Mouse (Mus musculus) c-Kit-negative CD71-positive TER-119-positive erythroid progenitor cells, embryonic 14.5 days (primary cell): ENCODE measurements around the gene Shroom3.

Source experiments
- DNase-seq: peaks from one replicate; pipeline ENCODE4 v3.0.0-alpha.2; 2013; ENCODE audit warnings: low read depth, low spot score

Shroom3 gene

DNA sequence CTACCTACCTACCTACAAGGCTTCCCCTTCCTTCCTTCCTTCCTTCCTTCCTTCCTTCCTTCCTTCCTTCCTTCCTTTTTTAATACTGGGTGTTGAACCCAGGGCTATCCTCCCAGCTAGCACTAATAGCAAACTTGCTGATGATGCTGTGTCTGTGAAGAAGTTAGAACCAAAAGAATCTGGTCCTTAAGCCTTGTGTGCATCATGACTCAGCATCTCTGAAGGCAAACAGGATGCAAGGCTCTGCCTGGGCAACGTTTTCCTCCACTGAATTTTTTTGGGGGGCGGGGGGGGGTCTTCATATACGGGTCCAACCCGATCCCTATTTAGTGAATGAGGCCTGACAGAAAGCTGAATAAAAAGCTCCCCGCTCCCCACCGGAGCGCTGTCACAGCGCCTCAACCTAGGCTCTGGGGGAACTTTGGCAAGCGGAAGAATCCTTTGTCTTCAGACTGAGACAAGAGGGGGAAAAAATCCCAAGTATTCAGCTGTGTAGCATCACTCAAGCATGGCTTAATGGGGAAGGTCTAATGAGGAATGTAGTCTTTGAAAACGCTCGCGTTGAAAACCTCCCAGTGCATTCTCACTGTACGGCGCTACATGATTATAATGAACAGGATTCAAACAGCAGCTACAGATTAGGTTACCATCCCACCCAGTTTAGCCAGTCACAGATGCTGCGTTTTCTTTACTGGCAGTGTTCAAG lies 15.0 kb downstream of the Shroom3 start:
- no peak for DNase-seq

- no peak for DNase-seq
These were observed 15.7 kb downstream of the Shroom3 start for GRCm38 (mm10) chr5:92698837-92699529.

GRCm38 (mm10) chr5:92701750-92702149 lies 18.5 kb downstream of the Shroom3 start:
- no peak for DNase-seq

GRCm38 (mm10) chr5:92703671-92704070 lies 20.4 kb downstream of the Shroom3 start:
- DNase-seq, result no peak

DNA sequence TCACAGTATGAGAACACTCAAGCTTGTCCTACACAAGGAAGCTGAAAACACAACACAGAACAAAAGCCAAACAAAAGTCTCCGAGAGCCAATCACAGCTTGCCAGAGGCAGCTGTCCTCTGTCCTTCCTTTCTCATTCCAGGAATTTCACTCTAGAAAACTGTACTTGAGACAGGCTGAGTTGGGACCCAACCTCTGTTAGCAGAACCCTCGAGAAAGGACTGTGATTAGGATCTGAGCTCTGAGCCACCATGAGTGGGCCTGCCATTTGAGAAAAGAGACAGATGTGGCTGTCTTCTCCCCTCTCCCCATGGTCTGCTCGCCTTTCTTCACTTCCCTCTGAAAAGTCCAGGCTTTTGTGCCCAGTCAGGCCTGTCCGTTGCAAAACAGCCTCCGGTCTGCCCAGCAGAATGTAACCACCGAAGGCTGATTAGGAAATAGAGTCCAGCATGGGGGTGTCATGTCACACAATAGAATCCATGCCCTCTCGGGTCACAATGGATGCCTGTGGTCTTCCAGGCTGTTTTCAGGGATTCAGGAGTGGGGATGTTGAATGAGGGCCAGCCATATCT lies 24.8 kb downstream of the Shroom3 start:
- no peak for DNase-seq

GRCm38 (mm10) chr5:92710779-92711178 lies 27.5 kb downstream of the Shroom3 start:
- DNase-seq, result no peak

- DNase-seq, result no peak
These were observed 28.5 kb downstream of the Shroom3 start for GRCm38 (mm10) chr5:92711666-92712290.

DNA sequence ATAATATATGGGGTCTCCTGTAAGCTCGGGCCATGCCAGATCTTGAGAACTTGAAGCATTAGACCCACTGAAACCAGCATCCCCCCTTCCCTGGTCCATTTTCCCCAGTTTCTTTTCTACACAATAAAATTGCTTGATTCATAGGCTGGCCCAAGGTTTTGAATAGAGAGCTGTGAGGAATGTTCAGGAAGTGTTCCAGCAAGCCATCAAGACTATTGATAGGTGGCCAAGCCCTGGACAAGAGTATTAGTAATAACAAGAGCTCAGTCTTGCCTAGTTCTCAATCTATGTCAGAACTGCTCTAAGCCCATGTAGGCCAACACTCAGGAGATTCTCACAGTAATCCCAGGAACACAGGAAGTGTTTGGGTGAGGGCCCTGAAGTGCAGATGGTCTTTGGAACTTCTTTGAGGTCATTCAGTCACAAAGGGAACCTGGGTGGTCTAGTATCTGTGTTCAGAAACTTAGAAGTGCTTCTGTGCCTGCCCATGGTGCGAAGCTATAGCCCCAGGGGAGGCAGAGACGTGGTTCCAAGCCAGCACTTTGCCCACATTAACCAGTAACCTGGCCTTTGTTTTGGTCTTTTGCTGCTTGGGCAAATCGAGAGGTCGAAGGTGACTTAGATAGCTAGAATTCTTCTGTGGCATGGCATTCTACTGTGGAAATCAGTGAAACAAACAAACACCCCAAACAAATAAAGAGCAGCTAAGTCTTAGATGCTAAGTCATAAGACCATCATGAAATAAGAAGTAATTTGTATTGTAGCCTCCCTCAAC lies 29.6 kb downstream of the Shroom3 start:
- DNase-seq, result no peak

DNA sequence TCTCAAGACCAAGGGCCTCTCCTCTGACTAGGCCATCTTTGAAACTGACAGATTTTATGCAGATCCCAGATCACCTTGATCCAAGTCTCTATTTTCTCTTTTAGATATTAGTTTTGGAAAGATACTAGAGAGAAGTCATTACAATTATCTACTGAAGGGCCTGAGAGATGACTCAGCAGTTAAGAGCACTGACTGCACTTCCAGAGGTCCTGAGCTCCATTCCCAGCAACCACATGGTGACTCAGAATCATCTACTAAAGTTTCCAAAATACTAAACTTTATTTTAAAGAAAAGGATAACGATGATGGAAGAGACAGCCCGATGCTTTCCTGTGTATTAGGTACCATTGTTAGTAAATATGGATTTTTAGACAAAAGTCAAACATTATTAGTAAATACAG lies 31.7 kb downstream of the Shroom3 start:
- DNase-seq, result no peak

GRCm38 (mm10) chr5:92715319-92715718 lies 32.1 kb downstream of the Shroom3 start:
- DNase-seq, result no peak

DNA sequence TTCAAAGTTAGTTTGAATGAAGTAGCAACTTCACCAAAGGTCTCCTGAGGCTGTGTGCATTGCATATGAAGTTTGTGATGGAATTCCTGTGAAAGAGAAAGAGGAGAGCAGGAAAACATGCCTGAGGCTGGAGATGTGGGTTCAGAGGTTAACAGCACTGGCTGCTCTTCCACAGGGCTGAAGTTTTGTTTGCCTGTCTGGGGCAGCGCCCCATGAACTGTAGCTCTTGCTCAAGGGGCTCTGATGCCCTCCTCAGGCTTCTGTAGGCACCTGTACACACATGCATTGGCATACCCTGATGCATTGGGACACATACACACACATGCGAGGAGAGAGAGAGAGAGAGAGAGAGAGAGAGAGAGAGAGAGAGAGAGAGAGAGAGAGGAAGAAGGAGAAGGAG lies 32.7 kb downstream of the Shroom3 start:
- DNase-seq, result no peak

DNA sequence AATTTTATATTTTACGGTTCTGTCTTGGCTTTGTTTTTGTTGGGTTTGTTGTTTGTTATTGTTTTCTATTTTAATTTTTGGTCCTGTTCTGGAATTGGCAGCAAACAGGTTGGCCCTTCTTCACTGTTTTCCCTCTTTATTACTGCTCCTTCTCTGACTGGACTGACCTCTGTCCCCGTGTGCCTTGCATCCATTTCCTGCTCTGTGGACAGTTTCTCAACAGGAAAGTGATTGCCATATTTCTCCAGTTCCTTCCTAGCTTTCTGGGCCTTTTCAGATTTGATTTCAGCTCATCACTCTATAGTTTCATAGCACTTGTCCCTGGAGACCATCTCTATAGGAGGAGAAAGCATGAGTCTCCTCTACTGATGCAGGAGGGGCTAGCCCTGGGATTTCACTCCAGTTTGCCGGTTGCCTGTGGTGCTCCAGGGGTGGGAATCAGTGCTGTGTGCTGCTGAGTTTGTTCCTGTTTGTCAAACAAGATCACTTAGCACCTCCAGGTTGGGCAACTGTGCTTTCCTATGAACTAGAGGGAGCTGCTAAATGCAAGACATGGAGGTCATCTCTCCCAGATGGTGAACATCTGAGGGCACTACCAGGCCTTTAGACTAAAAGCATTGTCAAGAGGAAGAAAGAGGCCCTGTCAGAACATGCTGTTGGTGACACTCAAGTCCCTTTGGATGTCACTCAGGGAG lies 34.6 kb downstream of the Shroom3 start:
- DNase-seq, result no peak

- no peak for DNase-seq
These were observed 35.6 kb downstream of the Shroom3 start for GRCm38 (mm10) chr5:92718856-92719255.

GRCm38 (mm10) chr5:92721610-92722009 lies 38.4 kb downstream of the Shroom3 start:
- DNase-seq, result no peak

DNA sequence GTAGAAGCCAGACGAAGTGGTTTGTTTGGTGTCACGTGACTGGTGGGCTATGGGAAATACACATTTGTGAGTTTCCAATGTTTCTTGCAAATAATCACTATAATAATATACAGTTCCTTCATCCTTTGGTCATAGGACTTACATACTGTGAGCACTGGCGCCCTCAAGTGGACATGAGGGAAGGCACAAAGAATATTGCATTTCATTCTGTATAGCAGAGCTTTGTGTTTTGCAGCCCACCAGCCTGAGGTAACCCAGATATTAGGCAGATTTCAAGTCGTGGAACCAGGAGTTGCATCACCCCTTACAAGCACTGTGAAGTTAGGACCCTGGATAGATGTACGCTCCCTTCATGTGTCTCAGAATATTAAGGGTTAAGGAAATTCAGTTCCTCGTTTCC lies 42.7 kb downstream of the Shroom3 start:
- no peak for DNase-seq

DNA sequence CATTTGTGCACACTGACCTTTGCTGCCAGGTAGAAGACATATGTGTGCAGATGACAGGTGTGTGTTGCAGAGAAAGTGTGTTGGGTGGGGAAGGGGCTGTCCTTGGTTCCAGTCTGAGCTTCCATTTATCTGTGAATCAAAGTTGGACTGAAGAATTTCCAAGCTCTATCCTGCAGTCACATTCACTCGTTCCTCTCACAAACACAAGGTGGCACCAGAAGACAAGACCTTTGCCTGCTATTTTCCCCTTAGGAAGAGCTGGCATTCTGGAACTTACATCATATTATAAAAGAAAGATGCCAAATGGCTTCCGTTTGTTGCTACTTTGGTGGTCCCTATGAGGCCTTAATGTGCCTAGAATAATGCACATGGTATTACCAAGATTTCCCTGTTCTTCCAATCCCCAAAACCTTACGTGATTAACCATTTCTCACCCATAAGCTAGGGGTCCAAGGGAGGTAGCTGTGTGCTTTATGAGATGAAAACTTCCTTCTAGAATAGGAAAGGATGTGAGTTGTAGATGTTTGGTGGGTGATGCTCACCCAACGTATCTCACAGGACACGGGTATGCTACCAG lies 45.1 kb downstream of the Shroom3 start:
- no peak for DNase-seq

GRCm38 (mm10) chr5:92729221-92729620 lies 46.0 kb downstream of the Shroom3 start:
- no peak for DNase-seq

DNA sequence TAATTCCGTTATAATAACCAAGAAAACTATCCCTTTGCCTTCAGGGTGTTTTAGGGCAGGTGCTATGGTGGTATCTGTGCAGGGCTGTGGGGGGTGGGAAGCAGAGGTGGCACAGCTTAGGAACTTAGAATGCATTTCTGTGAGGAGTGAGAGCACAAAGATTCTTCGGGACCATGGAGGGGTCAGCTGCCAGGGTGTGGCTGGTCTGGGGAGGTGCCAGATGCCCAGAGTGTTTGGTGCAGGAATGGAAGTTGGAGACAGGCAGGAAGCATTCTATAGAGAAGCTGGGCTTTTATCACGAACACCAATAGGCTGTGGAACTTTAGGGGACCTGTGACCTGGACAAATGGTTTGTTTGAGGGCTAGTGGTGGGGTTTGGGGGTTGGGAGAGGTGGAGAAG lies 58.6 kb downstream of the Shroom3 start:
- no peak for DNase-seq

GRCm38 (mm10) chr5:92742701-92743100 lies 59.5 kb downstream of the Shroom3 start:
- no peak for DNase-seq

DNA sequence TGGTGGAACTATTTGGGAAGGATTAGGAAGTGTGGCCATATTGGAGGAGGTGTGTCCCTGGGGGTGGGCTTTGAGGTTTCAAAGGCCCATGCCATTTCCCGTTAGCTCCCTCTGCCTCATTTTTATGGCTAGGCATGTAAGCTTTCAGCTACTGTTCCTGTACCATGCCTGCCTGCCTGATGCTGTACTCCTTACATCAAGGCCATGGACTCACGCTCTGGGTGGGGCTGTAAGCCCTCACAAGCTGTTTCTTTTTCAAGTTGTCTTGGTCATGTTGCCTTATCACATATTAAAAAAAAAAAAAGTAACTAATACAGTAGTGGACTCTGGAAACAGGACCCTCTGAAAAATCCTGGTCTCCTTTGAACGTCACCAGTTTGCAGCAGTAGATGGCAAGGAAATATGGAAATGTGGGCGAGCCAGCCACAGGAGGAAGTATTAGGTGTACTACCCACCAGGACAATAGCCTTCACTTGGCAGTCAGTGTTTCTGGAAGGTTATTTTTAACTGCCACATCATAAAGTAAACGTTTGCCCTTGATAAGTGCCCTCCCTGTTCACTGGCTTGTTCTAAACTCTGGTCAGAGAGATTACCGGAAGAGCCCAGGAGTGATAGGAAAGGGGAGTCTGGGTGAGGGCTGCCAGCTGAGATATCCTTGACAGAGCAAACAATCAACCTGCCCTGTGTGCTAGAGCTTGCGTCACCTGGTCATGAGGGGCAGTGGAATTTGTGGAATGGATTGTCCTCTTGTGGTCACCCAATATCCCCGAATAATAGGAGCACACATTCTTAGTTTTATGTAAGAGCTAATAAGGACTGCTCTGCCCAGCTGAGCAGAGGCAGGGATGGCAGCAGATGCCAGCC lies 62.4 kb downstream of the Shroom3 start:
- no peak for DNase-seq
